ENCODE assay signal across 8 mouse cellular contexts in genomic region chr4:74252245-74253105, GRCm38 (mm10). TPM values are rescaled to one million over a fixed set of nuclear protein-coding genes. Genes with fewer than 3 reads are reported as not detected.
DNase-seq lines count a peak whose midpoint lies in the region; ATAC-seq and TF ChIP-seq lines count a peak whose summit lies in the region.

No protein-coding gene starts in this region.

- H3K4me1 ChIP-seq in cerebellum, adult 2 months (ENCODE audit: control insufficient read depth, insufficient read depth, low read length): peaks cover 5% of the 10 kb centered on the region; the same call in 1 of the 2 replicates
- H3K4me1 ChIP-seq in ES-E14 (ENCODE audit: control insufficient read depth in 2 of 2, insufficient read depth in 2 of 2, low read length in 2 of 2, poor library complexity in 1 of 2): no peaks in the 10 kb centered on the region
- peaks cover 0 to 8% of the 10 kb centered on the region in 2 experiments; a peak in 3 of 4 replicates for H3K4me1 ChIP-seq in heart, embryonic 14.5 days (ENCODE audit: control insufficient read depth in 2 of 2, insufficient read depth in 2 of 2, low read length in 2 of 2)
- H3K4me1 ChIP-seq in lung, embryonic 15.5 days: peaks cover 7% of the 10 kb centered on the region

- peak overlapping the region; percentile 89 for H3K9ac ChIP-seq in ES-E14 (ENCODE audit: insufficient read depth, low read depth, low read length, poor library complexity, severe bottlenecking)
- peak overlapping the region; percentile 96 for H3K9ac ChIP-seq in heart, embryonic 14.5 days (ENCODE audit: low read length)
- H3K9ac ChIP-seq in lung, embryonic 15.5 days: peak overlapping the region; percentile 85

- no peaks in the 10 kb centered on the region for H3K27me3 ChIP-seq in cerebellum, adult 2 months (ENCODE audit: control insufficient read depth, insufficient read depth, low read length)
- H3K27me3 ChIP-seq in heart, embryonic 14.5 days (ENCODE audit: control insufficient read depth, insufficient read depth, low read length): no peaks in the 10 kb centered on the region
- H3K27me3 ChIP-seq in lung, embryonic 15.5 days: no peaks in the 10 kb centered on the region

- no peak for TF ChIP-seq CTCF in cerebellum, adult 2 months (IDR thresholded peaks at IDR 0.05; ENCODE audit: borderline replicate concordance, insufficient read depth, low read depth, low read length)

- DNase-seq in cerebellum, adult 2 months: peak in 1 of 2 experiments; percentile 56
- no peak for DNase-seq in cerebellum, adult 11-12 months
- peak; percentile 35 for DNase-seq in ES-E14 (ENCODE audit: low read depth, low spot score)
- DNase-seq in embryo, embryonic 11.5 days (ENCODE audit: low read depth, low spot score): peak; percentile 19
- peak; percentile 44 to 71 for DNase-seq in layer of hippocampus, adult 18-20 months (ENCODE audit: low spot score in 2 of 2)
- DNase-seq in right cerebral cortex, adult 18-20 months: peak; percentile 58

- peak overlapping the region; percentile 73 for H3K4me2 ChIP-seq in heart, embryonic 14.5 days (ENCODE audit: low read length)
- peak overlapping the region; percentile 83 for H3K4me2 ChIP-seq in lung, embryonic 15.5 days

- peak overlapping the region; percentile 41 for H3K27ac ChIP-seq in cerebellum, adult 2 months (ENCODE audit: insufficient read depth, low read length)
- peak overlapping the region; percentile 56 for H3K27ac ChIP-seq in ES-E14 (ENCODE audit: insufficient read depth, low read depth, low read length, poor library complexity, severe bottlenecking)
- peak overlapping the region; percentile 81 to 89 for H3K27ac ChIP-seq in heart, embryonic 14.5 days (replicated peaks in 1 of 2; ENCODE audit: control insufficient read depth in 1 of 2, insufficient read depth in 1 of 2, low read depth in 2 of 2, low read length in 2 of 2)
- H3K27ac ChIP-seq in lung, embryonic 15.5 days: peak overlapping the region; percentile 91

- peak overlapping the region; percentile 81 for H3K4me3 ChIP-seq in cerebellum, adult 2 months (replicated peaks; ENCODE audit: insufficient read depth, low read depth, low read length)
- peak overlapping the region; percentile 84 to 88 for H3K4me3 ChIP-seq in ES-E14 (ENCODE audit: insufficient read depth in 1 of 2, low read depth in 1 of 2, low read length in 2 of 2, poor library complexity in 1 of 2, severe bottlenecking in 1 of 2)
- H3K4me3 ChIP-seq in heart, embryonic 14.5 days (ENCODE audit: control insufficient read depth in 1 of 2, insufficient read depth in 1 of 2, low read depth in 1 of 2, low read length in 2 of 2): peak overlapping the region; percentile 74 to 95
- H3K4me3 ChIP-seq in lung, embryonic 15.5 days: peak overlapping the region; percentile 90

- 2% methylated on average over 46 of the region's 46 CpGs for whole genome bisulfite sequencing in cerebellum, adult 2 months
- under 1% methylated on average over 43 of the region's 46 CpGs for WGBS in heart, embryonic 14.5 days
- under 1% methylated on average over 46 of the region's 46 CpGs for WGBS in lung, embryonic 15.5 days

- no peaks in the 10 kb centered on the region for H3K36me3 ChIP-seq in ES-E14 (ENCODE audit: control insufficient read depth, insufficient read depth, low read length, poor library complexity, severe bottlenecking)
- no peaks in the 10 kb centered on the region for H3K36me3 ChIP-seq in heart, embryonic 14.5 days (ENCODE audit: control insufficient read depth, insufficient read depth, low read length)
- H3K36me3 ChIP-seq in lung, embryonic 15.5 days: no peaks in the 10 kb centered on the region

- peak; percentile 11 for ATAC-seq in heart, embryonic 14.5 days (ENCODE audit: insufficient number of reproducible peaks, insufficient read depth, low FRiP score, low read depth)
- ATAC-seq in lung, embryonic 15.5 days (ENCODE audit: borderline replicate concordance, extremely low read depth, low FRiP score, low TSS enrichment): peak; percentile 15; the same call in 1 of the 2 replicates

- no peak for TF ChIP-seq POLR2A in cerebellum, adult 2 months (IDR thresholded peaks at IDR 0.05; ENCODE audit: borderline replicate concordance, insufficient read depth, low read length)

- no peaks in the 10 kb centered on the region for H3K9me3 ChIP-seq in ES-E14 (ENCODE audit: control insufficient read depth, insufficient read depth, low read depth, low read length)
- no peaks in the 10 kb centered on the region for H3K9me3 ChIP-seq in heart, embryonic 14.5 days (ENCODE audit: control insufficient read depth, low read length)
- H3K9me3 ChIP-seq in lung, embryonic 15.5 days: no peaks in the 10 kb centered on the region

- in situ Hi-C loops in ES-E14 (cut with MboI; ENCODE audit: low sequenced_read_pairs in 2 of 2, unreplicated experiment in 2 of 2): no loop called here

TF ChIP-seq in ES-E14, 5 proteins besides CTCF, POLR2A, EP300 and RAD21:
- TF ChIP-seq ZNF384 (IDR thresholded peaks at IDR 0.05; ENCODE audit: low read depth, low read length) (peak; percentile 72), MAFK (IDR thresholded peaks at IDR 0.05; ENCODE audit: insufficient read depth, low read depth, low read length) (no peak)
TF ChIP-seq in ES-E14: peak in this region for 1.

RNA-seq across cellular contexts. Expression of gene Kdm4c, which starts 10.2 kb away (rescaled TPM):
- polyA plus RNA-seq in cerebellum, adult 2 months (2012; rRNA removed): 14.0 TPM in 2 replicates
- total RNA-seq in ES-E14 (2012; rRNA removed): 44.9 and 45.8 TPM in 2 replicates
- polyA plus RNA-seq in heart, embryonic 14.5 days (2014; fragmentation: Nextera tagmentation; extraction: Ambion mirVana): 13.1 and 13.6 TPM in 2 replicates
- 10 to 100 TPM; 27.2 to 28.4 TPM for total RNA-seq in layer of hippocampus, adult 18-20 months (2021)
- 12.4 and 13.5 TPM in 2 replicates for polyA plus RNA-seq in lung, embryonic 15.5 days (2015; fragmentation: Nextera tagmentation; extraction: Ambion mirVana)

Comparison
In these comparisons a context has a peak if more than half of its experiments do, and no peak if none do; other contexts are left out.
1. H3K27ac ChIP-seq: peak in every context shown above with its lines; median percentile 91 in lung, embryonic 15.5 days; 85 in heart, embryonic 14.5 days; 56 in ES-E14; 41 in cerebellum, adult 2 months.